Mouse (Mus musculus) thymus, adult 2 months (tissue): Measurements from ENCODE around the gene Atp1b2. TPM values are rescaled to one million over a fixed set of nuclear protein-coding genes. Genes with fewer than 3 reads are reported as not detected.
"Not testable (repeated sequence)": the region's sequence is repeated elsewhere in the genome, so short reads cannot be mapped to it uniquely, and the experiment has no call there.

Experiments
- DNase-seq: peaks from one replicate; pipeline ENCODE4 v3.0.0; 2021
- H3K27ac ChIP-seq: fragments of 200-500 bp; 2 replicates; pipeline ENCODE4 v1.5.1; 2012; ENCODE audit warnings: low read length, control low read depth; ENCODE audit not compliant: control insufficient read depth, insufficient read depth
- H3K27me3 ChIP-seq: fragments of 200-500 bp; 2 replicates; pipeline ENCODE4 v1.6.1; 2012; ENCODE audit warnings: mild to moderate bottlenecking, low read length, moderate library complexity, mixed read lengths; ENCODE audit not compliant: control insufficient read depth, insufficient read depth
- H3K36me3 ChIP-seq: fragments of 200-500 bp; 2 replicates; pipeline ENCODE4 v1.6.1; 2012; ENCODE audit warnings: mild to moderate bottlenecking, low read length, moderate library complexity; ENCODE audit not compliant: control insufficient read depth, insufficient read depth
- H3K4me1 ChIP-seq: fragments of 200-500 bp; replicated peaks from 2 replicates; pipeline ENCODE4 v1.6.1; 2012; ENCODE audit warnings: low read length; ENCODE audit not compliant: control insufficient read depth, insufficient read depth
- H3K4me3 ChIP-seq: fragments of 200-500 bp; 2 replicates; pipeline ENCODE4 v1.5.1; 2012; ENCODE audit warnings: mild to moderate bottlenecking, low read length, control low read depth, moderate library complexity; ENCODE audit not compliant: control insufficient read depth, insufficient read depth
- CTCF ChIP-seq: fragments of 200-500 bp; IDR thresholded peaks from 2 replicates; pipeline ENCODE4 v1.5.1; 2012; ENCODE audit warnings: mild to moderate bottlenecking, control low read depth, low read length, moderate library complexity, borderline replicate concordance; ENCODE audit not compliant: control insufficient read depth, poor library complexity, insufficient read depth; ENCODE audit errors: extremely low read depth
- POLR2A ChIP-seq: fragments of 200-500 bp; IDR thresholded peaks from 2 replicates; pipeline ENCODE4 v1.6.1; 2012; ENCODE audit warnings: mild to moderate bottlenecking, low read length, control low read depth, moderate library complexity; ENCODE audit not compliant: control insufficient read depth, poor library complexity, insufficient read depth; ENCODE audit errors: extremely low read depth
- WGBS: fragments of 180-500 bp; shearing (Covaris S2); methylation state at CpG from one replicate; pipeline ENCODE4 v1.1.7; 2018; 5-methylcytosine and 5-hydroxymethylcytosine counted together
- polyA plus RNA-seq: library from polyadenylated mRNA; depleted of rRNA; stranded (reverse); fragments of >200 nt; gene quantifications from 2 replicates; pipeline ENCODE4 v1.2.3, GENCODE M21; 2012

Atp1b2 gene
- polyA plus RNA-seq, 1 experiment: 4.2 TPM

DNA sequence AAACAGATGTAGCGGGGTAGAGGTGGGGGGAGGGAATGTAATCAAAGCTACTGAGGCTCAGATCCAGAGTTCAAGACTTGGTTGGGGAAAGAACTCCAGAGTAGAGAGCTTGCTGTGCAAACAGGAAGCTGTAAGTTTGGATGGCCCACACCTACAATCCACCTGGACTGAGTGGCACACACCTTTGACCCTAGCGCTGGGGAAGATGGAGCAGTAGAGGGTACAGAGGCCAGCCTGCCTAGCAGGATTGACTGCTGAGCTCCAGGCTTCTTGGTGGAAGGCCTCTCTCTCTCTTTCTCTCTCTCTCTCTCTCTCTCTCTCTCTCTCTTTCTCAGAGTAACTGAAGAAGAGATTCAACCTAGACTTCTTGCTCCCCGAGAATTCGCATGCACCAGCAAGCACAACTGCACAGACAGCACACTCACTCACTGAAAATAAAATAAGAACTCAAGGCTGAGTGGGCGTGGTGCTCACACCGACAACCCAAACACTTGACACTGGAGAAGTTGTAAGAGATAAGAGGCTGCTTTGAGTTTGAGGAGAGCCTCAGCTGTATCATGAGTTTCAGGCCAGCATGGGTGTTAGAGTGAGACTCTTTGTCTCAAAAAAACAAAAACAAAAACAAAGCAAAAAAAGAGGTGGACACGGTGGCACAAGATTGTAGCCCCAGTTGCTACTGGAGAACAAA, 14.8 kb upstream of the Atp1b2 start:
- DNase-seq: no peak
- Histone ChIP-seq H3K4me3 (no peak overlapping the region), H3K27ac (no peak overlapping the region), H3K36me3 (no peaks in the 10 kb centered on the region), H3K27me3 (no peaks in the 10 kb centered on the region; the same call in 1 of the 2 replicates), H3K4me1 (no peaks in the 10 kb centered on the region)
- 88% methylated on average over 7 of the region's 7 CpGs for WGBS
- no peak for TF ChIP-seq CTCF
- TF ChIP-seq POLR2A: no peak

DNA sequence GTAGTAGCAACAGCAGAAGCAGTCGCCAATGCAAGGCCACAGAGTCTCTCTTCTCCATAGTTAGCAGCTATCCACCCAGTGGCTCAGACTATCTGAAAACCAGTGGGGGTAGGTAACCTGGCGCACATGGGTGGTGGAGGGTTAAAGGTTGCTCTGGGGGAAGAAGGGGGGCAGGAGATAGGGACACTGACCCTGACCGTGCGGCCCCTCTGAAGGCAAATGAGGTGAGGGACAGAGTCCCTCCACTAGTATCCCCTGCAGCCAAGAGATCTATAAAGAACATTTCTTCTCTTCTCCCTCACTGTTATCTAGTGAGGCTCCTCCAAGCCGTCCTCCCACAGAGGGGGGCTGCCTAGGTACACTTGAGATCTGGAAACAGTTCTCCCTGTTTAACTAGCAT, 12.1 kb upstream of the Atp1b2 start, which contains the start of gene Shbg:
Shbg (minus strand) TSS at position 101 of the 400 bp plus-strand sequence.
- no peak for DNase-seq
- no peaks in the 10 kb centered on the region for H3K36me3 ChIP-seq
- 0 out of 2 replicates have a peak, but pooled peaks cover 5% of the 10 kb centered on the region for H3K4me1 ChIP-seq
- WGBS: 83% methylated on average over 5 of the region's 5 CpGs
- H3K4me3 ChIP-seq: no peak within 1 kb of the TSS
- H3K27me3 ChIP-seq: no peaks in the 10 kb centered on the region; the same call in 1 of the 2 replicates
- TF ChIP-seq POLR2A: no peak
- TF ChIP-seq CTCF: no peak
- H3K27ac ChIP-seq: no peak within 1 kb of the TSS

DNA sequence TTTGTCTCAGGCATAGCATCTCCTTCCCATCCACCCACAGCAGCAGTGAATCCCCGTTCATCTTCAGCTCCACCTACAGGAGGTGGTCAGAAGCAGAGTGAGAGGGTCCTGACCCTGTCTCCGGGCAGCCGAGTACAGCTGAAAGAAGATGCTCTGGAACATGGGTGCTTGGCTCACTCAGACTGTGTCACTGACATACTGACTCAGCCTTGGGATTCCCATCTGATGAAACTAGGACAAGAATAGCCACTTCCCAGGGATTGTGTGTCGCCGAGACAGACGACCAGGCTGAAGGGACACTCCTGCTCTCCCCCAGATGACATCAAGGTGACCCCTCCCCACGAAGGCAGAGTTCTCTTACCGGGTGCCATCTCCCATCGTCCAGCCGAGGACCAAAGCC, 11.0 kb upstream of the Atp1b2 start:
- 0 out of 2 replicates have a peak, but pooled peaks cover 5% of the 10 kb centered on the region for H3K4me1 ChIP-seq
- no peak for DNase-seq
- H3K36me3 ChIP-seq: no peaks in the 10 kb centered on the region
- 63% methylated on average over 10 of the region's 10 CpGs for WGBS
- TF ChIP-seq CTCF (no peak), POLR2A (no peak)
- H3K27me3 ChIP-seq: no peaks in the 10 kb centered on the region; the same call in 1 of the 2 replicates
- no peak overlapping the region for H3K4me3 ChIP-seq
- H3K27ac ChIP-seq: no peak overlapping the region

DNA sequence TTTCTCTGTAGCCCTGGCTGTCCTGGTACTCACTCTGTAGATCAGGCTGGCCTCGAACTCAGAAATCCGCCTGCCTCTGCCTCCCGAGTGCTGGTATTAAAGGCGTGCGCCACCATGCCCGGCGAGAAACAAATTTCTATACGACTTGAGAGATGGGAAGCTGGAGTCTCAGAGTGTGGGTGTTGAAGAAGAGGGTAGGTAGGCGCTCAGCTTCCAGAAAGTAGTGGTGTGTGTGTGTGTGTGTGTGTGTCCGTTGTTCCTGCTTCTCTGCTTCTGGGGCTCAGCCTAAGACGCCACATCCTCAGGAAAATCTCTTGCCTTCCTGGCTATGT, 8.5 kb upstream of the Atp1b2 start:
- WGBS: 50% methylated on average over 11 of the region's 11 CpGs
- H3K27me3 ChIP-seq: not testable (repeated sequence)

DNA sequence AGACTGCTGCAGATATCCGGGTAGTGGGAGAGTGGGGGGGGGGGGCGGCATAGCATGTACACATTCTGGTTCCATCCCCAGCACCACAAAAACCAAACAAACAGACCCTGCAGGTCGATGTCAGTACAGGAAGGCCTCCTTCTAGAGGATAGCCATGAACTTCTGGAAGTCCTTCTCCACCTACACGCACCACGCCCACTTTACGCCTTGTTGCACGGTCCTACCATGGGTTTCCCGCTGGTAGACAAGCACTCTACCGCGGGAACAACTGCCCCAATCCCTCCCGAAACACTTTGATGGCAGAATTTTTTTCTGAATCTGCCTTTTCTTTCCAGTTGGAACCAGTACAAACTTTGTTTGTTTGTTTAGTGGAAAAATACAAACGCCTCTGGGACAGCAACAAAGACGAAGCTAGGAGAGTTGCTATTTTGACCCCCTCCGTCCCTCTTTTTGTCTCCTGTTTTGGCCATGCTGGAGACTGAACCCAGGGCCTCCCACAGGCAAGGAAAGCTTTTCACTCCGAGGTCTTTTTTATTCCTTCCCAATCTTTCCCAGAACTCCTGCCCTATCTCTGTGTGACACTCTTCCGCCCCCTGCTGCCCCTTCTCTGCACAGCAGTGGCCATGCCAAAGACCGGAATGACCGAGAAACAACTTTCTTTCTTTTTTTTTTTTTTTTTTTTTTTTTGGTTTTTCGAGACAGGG, 8.0 kb upstream of the Atp1b2 start:
- no peaks in the 10 kb centered on the region for H3K36me3 ChIP-seq
- no peaks in the 10 kb centered on the region; the same call in 1 of the 2 replicates for H3K27me3 ChIP-seq
- TF ChIP-seq CTCF: peak; percentile 72; the same call in 1 of the 2 replicates
- no peak for TF ChIP-seq POLR2A
- 12% methylated on average over 19 of the region's 19 CpGs for WGBS
- no peak overlapping the region for H3K27ac ChIP-seq
- no peak overlapping the region for H3K4me3 ChIP-seq
- DNase-seq: peak; percentile 74
- 0 out of 2 replicates have a peak, but pooled peaks cover 5% of the 10 kb centered on the region for H3K4me1 ChIP-seq

More for the DNA sequence above, 8.5 kb upstream of the Atp1b2 start:
- DNase-seq, H3K27ac ChIP-seq, H3K36me3 ChIP-seq, H3K4me1 ChIP-seq, H3K4me3 ChIP-seq: not testable (repeated sequence)

DNA sequence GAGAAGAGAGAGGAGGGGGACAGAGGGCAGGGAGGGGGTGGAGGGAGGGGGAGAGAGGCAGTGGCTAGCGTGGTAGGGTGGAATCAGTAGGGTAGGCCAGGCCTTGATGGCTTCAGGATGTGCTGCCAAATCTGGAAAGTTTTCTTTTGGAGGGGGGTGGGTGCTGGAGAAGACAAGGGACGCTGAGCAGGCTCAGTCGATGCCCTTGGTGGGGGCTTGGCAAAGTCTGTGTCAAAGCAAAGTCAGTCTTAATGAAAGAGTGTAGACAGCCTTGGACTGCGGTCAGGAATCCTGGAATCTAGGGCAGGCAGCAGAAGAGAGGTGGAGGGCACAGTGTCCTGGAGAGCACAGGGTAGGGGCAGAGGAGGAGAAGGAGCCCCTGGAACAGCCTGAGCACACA, 5.2 kb upstream of the Atp1b2 start:
- DNase-seq: no peak
- Histone ChIP-seq H3K36me3 (no peaks in the 10 kb centered on the region), H3K4me1 (peaks cover 10% of the 10 kb centered on the region), H3K4me3 (no peak overlapping the region), H3K27me3 (no peaks in the 10 kb centered on the region), H3K27ac (no peak overlapping the region)
- WGBS: 81% methylated on average over 4 of the region's 4 CpGs
- TF ChIP-seq POLR2A (no peak), CTCF (no peak)
